Mouse (Mus musculus) G1E-ER4 (cell line): ENCODE measurements around the gene Tmigd3. TPM values are rescaled to one million over a fixed set of nuclear protein-coding genes. Genes with fewer than 3 reads are reported as not detected.

Source experiments
- GATA1 ChIP-seq: IDR thresholded peaks from one replicate; pipeline ENCODE4 v1.8.0; 2012; ENCODE audit warnings: low read length, inconsistent platforms
- polyA plus RNA-seq: library from polyadenylated mRNA; stranded (reverse); fragments of >175 nt; gene quantifications from 2 replicates; pipeline ENCODE4 v1.2.3, GENCODE M21; 2012

Gene Tmigd3
- polyA plus RNA-seq, 1 experiment: not detected

DNA sequence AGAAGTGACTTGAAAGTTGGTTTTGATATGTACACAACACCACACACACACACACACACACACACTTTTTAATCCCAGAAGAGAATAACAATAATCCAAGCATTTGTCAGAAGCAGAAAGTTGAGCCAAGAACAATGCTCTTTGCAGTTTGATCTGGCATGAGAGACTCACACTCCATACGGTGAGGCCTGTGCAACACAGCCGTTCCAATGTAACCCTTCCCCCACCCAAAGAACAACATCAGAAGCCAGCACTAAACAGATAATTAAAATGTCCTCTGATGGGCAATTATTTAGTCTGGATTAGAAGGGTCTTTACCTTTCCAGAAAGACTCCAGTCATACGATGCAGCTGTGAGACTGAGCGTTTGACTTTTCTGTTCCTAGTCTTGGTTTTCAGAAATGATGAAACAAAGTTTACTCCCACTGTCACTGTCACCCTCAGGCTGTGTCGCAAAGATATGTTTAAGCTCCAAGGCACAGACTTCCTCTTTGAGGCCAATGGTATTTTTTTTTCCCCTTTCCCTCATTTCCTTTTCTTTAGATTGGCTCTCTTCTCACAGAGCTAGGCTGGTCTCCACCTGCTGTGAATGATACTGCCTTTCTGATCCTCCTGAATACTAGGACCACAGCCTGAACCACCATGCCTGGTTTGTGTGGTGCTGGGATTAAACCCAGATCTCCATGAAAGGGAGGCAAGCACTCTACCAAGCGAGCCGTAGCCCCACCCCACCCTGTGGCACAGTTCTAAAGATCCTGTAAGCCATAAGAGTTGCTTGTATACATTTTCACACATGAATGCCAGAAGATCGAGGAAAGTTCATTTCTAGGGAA lies 61.8 kb downstream of the Tmigd3 start, which contains the start of gene I830077J02Rik:
Gene I830077J02Rik (minus strand): TSS at position 425 of the 832 bp plus-strand sequence.
- TF ChIP-seq GATA1: no peak

DNA sequence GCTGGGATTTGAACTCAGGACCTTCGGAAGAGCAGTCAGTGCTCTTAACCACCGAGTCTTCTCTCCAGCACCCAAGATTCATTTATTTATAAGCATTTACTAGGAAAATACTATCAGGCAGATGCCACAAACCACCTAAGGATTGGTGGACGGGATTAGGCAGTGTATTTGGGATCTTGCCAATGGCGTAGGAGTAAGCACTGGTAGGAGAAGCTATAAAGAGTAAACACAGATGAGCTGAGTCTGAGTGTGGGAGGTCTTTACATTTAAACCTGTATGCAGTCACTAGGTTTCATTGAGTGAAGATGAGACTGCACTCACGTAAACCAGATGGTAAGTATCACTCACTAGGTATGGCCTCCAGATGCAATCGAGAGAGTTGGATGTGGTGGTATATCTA lies 63.2 kb downstream of the Tmigd3 start:
- TF ChIP-seq GATA1: no peak

DNA sequence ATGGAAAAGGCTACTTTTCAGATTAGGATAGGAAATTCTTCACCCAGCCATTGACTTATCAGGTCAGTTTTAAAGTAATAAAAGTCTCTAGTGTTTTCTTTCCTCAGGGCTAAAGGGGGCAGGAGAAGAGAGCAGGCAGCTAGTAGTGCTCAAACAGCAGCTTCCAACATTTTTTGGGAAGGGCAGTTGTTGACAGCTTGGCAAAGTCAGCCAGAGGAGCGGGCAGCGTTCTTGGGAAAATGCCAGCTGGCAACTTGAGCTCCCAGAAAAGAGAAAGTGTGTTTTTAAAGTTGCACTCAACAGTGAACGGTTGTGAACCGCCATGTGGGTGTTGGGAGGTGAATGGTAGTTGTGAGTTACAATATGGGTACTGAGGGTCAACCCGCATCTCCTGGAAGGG lies 64.3 kb downstream of the Tmigd3 start:
- no peak for TF ChIP-seq GATA1

DNA sequence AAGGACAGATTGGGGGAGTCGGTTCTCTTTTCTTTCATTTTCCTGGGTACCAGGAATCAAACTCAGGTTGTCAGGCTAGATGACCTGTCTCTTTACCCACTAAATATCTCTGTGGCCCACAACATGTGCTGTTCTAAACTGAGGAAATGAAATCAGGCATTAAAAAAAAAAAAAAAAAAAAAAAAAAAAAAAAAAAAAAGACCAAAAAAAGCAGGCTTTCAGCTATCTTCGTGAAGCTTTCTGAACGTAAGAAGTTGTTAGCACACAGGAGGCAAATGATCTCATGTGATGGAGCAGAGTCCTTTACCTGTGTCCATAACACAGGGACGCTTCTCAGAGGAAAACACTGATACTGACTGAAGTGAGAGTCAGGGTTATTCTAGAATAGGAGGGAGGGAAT lies 65.4 kb downstream of the Tmigd3 start:
- no peak for TF ChIP-seq GATA1

DNA sequence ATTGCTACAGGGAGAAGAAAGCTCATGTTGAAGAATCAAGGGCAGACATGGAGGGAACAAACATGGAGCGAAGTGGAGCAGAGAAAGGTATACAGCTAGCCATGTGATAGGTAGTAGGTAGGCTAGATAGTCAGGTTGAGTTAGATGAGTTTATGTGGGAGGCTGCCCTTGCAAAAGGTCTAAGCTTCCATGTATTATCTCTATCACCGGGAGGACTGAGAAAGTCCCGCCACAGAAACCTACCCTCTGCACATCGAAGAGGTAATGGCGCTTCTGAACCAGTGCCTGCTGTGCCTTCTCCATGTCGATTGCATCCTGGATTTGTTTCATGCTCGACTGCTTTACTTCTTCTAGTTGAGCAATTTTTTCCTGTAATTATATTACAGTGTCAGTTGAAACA lies 80.6 kb downstream of the Tmigd3 start:
- TF ChIP-seq GATA1: no peak

DNA sequence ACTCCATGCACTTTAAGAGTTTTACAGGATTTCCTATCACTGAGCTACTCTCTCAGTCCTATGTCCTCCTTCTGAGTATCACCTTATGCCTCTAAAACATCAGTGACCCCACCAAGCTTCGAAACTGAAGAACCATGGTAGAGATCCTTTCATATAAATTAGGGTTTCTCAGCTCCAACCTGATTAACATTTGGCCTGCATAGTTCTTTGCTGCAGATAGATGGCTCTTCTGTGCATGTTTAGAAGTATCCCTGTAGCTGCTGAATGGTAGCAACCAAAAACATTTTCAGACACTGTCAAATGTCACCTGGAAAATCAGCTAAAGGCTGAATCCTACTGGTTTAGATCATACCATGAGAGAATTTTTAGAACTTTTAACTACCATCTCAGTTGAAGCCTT lies 86.5 kb downstream of the Tmigd3 start:
- no peak for TF ChIP-seq GATA1

DNA sequence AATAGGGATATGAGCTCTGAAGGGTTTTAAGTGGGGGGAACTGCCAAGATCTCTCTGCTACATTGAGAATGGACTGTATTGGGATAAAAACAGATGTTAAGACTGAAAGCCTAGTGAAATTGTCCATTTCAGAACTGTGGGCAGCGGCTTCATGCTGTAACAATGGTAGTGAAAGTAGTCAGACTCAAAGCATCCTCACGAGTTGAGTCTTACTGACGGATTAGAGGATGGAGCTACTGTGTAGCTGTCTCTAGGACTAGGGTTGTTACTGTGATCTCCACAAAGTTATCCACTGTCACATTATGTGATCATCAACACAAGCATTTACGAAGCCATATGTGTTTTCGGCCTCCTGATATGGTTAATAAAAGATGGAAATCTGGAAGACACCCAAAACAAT lies 87.5 kb downstream of the Tmigd3 start:
- no peak for TF ChIP-seq GATA1

DNA sequence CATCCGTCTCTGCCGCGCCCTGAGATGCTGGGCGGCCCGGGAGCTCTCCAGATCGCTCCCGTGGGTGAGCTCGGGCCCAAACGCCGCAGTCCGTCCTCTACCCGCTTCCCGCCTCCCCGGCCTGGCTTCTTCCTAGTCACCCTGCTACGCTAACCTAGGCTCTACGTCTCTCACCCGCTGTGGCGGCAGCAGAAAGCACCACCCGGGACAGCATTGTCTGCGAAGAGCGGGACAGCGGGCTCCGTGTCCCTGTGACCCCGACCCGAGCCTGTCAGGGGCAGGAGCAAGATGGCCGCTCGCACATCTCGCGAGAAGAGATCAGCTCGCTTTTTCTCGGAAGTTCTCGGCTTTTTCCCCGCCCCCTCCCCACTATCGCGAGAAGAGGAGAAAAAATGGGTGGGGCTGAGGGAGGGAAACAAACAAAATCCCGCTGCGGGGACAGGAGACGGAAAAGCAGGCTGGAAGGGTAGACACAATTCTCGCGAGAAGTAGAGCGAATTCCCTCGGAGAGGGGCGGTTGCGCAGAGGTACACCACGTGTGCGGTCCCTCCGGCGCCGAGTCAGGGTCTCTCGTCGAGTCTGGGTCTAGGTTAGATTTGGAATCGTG lies 88.4 kb downstream of the Tmigd3 start, which contains the start of gene Wdr77:
Gene Wdr77 (plus strand): TSS at position 396 of the 607 bp plus-strand sequence.
- TF ChIP-seq GATA1: no peak

DNA sequence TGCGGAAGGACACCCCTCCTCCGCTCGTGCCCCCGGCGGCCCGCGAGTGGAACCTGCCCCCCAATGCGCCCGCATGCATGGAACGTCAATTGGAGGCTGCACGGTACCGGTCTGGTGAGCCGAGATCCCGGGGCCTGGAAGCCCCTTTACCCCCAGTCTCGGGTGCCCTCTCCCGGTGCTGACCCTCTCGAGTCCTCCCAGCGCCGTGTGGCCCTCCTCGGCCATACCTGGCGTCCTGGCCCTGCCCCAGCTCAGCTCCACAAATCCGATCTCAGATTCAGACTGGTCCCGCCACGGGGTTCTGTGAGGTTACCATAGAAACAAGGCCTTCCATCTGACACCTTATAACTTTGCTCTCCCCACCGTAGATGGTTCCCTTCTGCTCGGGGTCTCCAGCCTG lies 88.9 kb downstream of the Tmigd3 start:
- no peak for TF ChIP-seq GATA1

DNA sequence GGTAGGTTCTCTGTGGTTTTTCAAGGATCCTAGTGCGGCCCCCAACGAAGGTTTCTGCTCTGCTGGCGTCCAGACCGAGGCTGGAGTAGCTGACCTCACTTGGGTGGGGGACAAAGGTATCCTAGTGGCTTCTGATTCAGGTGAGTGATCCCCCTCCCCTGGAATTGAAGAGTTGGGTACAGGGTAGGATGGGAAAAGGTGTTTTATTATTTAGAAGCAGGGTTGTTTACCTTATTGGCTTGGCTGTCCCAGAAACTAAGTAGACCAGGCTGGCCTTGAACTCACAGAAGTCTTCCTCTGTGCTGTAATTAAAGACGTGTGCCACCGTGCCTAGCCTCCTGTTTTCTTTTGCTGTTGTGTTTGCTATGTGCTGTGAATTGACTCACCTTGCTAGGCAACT lies 89.3 kb downstream of the Tmigd3 start, which contains the start of gene Atp5f1:
Gene Atp5f1 (minus strand): TSS at position 101 of the 400 bp plus-strand sequence.
- TF ChIP-seq GATA1: no peak

DNA sequence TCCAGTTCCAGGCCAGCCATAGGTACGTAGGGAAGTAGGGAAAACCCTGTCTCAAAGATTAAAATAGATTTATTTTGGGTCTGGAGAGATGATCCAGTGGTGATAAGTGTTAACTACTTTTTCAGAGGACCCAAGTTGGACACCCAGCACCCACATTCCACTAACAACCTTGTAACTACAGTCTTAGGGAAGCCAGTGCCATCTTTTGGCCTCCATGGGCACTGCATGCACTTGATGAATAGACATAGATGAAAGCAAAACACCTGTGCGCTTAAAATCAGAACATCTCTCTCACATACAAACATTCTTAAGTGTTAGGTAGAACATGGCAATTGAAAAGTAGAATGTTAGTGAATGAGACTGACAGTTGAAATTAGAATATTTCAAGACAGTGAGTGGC lies 90.0 kb downstream of the Tmigd3 start:
- no peak for TF ChIP-seq GATA1

DNA sequence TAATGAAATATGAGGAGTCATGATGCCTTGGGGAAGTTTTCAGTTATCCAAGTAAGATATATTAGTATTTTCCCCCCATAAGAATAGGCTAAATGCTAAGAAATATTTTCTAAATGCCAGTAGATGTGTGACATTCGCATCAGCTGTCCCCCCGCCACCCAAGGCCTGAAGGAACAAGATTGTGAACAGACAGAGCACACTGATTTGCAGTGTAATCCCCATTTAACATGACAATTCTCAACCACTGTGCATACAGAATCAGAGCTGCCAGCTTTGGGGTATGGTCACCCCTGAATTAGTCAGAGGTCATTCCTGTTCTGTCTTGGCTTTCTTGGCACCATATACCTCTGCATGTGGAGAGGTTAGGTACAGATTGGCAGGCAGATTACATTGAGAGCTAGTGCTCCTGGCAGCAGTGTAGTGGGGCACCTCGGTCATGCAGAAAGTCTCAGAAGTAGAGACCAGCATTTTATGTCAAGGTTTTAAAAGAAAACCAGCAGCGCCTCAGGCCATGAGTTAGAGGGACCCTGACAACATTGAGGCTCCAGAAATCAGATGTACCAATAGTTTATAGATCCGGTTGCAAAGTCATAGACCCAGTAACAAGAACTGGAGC lies 101.2 kb downstream of the Tmigd3 start:
- no peak for TF ChIP-seq GATA1

DNA sequence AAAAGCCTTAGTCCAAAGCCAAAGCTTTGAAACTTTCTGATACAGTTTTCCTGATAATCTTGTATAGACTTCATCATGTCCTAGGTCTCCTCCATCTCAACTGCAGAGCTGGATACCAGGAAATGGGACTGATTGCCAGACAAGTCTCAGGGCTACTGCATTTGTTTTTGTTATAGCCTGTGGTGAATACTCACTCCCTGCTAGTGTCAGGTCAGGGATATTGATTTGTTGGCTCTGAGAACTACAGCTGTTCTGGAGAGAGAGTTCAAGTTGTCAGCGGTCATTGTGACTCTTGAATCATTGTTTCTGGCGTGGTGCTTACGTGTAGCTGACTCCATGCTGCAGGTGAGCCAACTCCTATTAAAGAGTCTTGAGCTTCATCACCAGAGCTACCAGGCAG lies 102.7 kb downstream of the Tmigd3 start, which contains the start of gene Ovgp1:
Gene Ovgp1 (plus strand): TSS at position 301 of the 400 bp plus-strand sequence.
- no peak for TF ChIP-seq GATA1

Other genes with a start within 250 kb of the Tmigd3 start
- gene Ddx20, start 183.3 kb upstream of the Tmigd3 start, polyA plus RNA-seq: 12.6 and 21.5 TPM in 2 replicates
- 4.9 and 6.0 TPM in 2 replicates for gene Inka2, start 166.3 kb upstream of the Tmigd3 start, polyA plus RNA-seq
- gene Rap1a, start 69.6 kb upstream of the Tmigd3 start, polyA plus RNA-seq: 17.1 and 25.4 TPM in 2 replicates
- gene Adora3, start within 50 bp of the Tmigd3 start, polyA plus RNA-seq: not detected in 2 replicates
- gene I830077J02Rik, start 61.8 kb downstream of the Tmigd3 start, polyA plus RNA-seq: 0.56 TPM in 2 replicates
- 87.9 and 105 TPM in 2 replicates for gene Wdr77, start 88.5 kb downstream of the Tmigd3 start, polyA plus RNA-seq
- 96.5 and 102 TPM in 2 replicates for gene Atp5f1, start 89.2 kb downstream of the Tmigd3 start, polyA plus RNA-seq
- 0.13 and 0.23 TPM in 2 replicates for gene Ovgp1, start 102.8 kb downstream of the Tmigd3 start, polyA plus RNA-seq
- not detected in 2 replicates for gene Pifo, start 143.7 kb downstream of the Tmigd3 start, polyA plus RNA-seq
- not detected in 2 replicates for gene Chil5, start 161.9 kb downstream of the Tmigd3 start, polyA plus RNA-seq
- gene Chia1, start 242.3 kb downstream of the Tmigd3 start, polyA plus RNA-seq: not detected in 2 replicates